Mouse (Mus musculus) ES-Bruce4 (cell line): ENCODE results near the gene Mag. TPM values are rescaled to one million over a fixed set of nuclear protein-coding genes. Genes with fewer than 3 reads are reported as not detected.

Experiments
- H3K27ac ChIP-seq: 2 replicates; pipeline ENCODE4 v1.5.1; 2012; ENCODE audit warnings: low read length, inconsistent platforms; ENCODE audit not compliant: insufficient read depth
- H3K27me3 ChIP-seq: 2 replicates; pipeline ENCODE4 v1.6.1; 2012; ENCODE audit warnings: mild to moderate bottlenecking, low read length, inconsistent platforms; ENCODE audit not compliant: control insufficient read depth, poor library complexity, insufficient read depth, severe bottlenecking
- H3K36me3 ChIP-seq: 2 replicates; pipeline ENCODE4 v1.6.1; 2012; ENCODE audit warnings: inconsistent platforms, mild to moderate bottlenecking, low read length, moderate library complexity; ENCODE audit not compliant: control insufficient read depth, poor library complexity, insufficient read depth, severe bottlenecking
- H3K4me1 ChIP-seq: one replicate; pipeline ENCODE4 v1.8.1; 2011; ENCODE audit warnings: low read length; ENCODE audit not compliant: control insufficient read depth, insufficient read depth
- H3K4me3 ChIP-seq: 2 replicates; pipeline ENCODE4 v1.5.1; 2011; ENCODE audit warnings: low read depth, mild to moderate bottlenecking, low read length
- H3K9ac ChIP-seq: 2 replicates; pipeline ENCODE4 v1.6.1; 2012; ENCODE audit warnings: low read depth, mild to moderate bottlenecking, inconsistent platforms; ENCODE audit not compliant: poor library complexity, severe bottlenecking
- H3K9me3 ChIP-seq: replicated peaks from 2 replicates; pipeline ENCODE4 v1.6.1; 2012; ENCODE audit warnings: mild to moderate bottlenecking, low read length, inconsistent platforms; ENCODE audit not compliant: control insufficient read depth, poor library complexity, insufficient read depth, severe bottlenecking
- CTCF ChIP-seq: IDR thresholded peaks from one replicate; pipeline ENCODE4 v1.8.1; 2011; ENCODE audit warnings: low read depth, low read length
- EP300 ChIP-seq: IDR thresholded peaks from 2 replicates; pipeline ENCODE4 v1.6.1; 2011; ENCODE audit warnings: low read depth, low read length; ENCODE audit not compliant: insufficient read depth
- POLR2A ChIP-seq: IDR thresholded peaks from one replicate; pipeline ENCODE4 v1.8.1; 2011; ENCODE audit warnings: low read length; ENCODE audit not compliant: insufficient read depth
- polyA plus RNA-seq: library from polyadenylated mRNA; stranded (reverse); fragments of >200 nt; gene quantifications from 2 replicates; pipeline ENCODE4 v1.2.4, GENCODE M21; 2011; ENCODE audit warnings: low read depth; ENCODE audit not compliant: missing spikeins, insufficient read depth, insufficient read length

Gene Mag
- polyA plus RNA-seq, 1 experiment, result 0.85 TPM

DNA sequence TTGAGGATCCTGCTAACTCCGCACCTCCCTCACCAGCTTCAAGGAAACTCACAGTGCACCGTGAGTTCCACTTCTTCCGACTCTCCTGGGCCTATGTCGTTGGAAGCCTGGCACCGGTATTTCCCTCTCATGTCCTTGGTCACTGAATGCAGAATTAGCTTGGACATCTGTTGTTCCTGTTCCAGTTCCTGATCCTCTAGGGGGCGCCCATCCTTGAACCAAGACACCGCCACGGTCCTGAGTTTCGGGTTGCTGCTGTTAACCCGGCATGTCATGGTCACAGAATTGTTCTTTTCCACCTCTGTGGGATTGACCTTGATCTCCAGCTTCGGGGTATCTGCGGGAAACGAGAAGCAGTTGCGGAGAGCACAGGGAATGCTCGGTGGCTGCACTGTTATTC, 41.6 kb downstream of the Mag start:
- no peak overlapping the region for H3K9ac ChIP-seq
- H3K27me3 ChIP-seq, result no peaks in the 10 kb centered on the region
- peaks cover 2% of the 10 kb centered on the region for H3K4me1 ChIP-seq
- TF ChIP-seq POLR2A, result no peak
- TF ChIP-seq CTCF, result peak; percentile 79
- TF ChIP-seq EP300, result no peak
- H3K9me3 ChIP-seq, result no peaks in the 10 kb centered on the region
- H3K4me3 ChIP-seq, result peak overlapping the region; percentile 37
- no peaks in the 10 kb centered on the region for H3K36me3 ChIP-seq
- H3K27ac ChIP-seq, result no peak overlapping the region

DNA sequence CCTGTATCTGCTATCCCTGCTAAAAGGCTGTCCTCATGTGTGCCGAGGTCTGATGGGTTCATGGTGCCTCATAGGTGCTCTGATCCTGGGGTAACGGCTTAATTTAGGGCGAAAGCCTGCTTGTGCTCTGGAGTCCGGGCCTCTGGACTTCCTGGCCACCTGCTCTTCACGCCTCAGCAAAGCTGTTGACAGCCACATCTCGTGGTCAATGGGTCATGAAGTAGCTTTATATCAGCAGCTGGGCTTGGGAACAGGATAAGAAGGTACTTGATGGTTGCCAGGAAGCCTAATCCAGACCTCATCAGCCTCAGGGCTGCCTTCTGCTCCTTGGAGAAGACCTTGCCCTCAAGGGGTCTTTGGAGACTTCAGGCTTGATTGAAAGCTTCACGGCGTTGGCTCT, 51.3 kb downstream of the Mag start:
- H3K27me3 ChIP-seq, result no peaks in the 10 kb centered on the region
- TF ChIP-seq EP300 (no peak), CTCF (no peak), POLR2A (no peak)
- no peaks in the 10 kb centered on the region for H3K4me1 ChIP-seq
- H3K9me3 ChIP-seq, result no peaks in the 10 kb centered on the region
- H3K27ac ChIP-seq, result no peak overlapping the region
- no peaks in the 10 kb centered on the region for H3K36me3 ChIP-seq
- no peak overlapping the region for H3K9ac ChIP-seq
- H3K4me3 ChIP-seq, result no peak overlapping the region

DNA sequence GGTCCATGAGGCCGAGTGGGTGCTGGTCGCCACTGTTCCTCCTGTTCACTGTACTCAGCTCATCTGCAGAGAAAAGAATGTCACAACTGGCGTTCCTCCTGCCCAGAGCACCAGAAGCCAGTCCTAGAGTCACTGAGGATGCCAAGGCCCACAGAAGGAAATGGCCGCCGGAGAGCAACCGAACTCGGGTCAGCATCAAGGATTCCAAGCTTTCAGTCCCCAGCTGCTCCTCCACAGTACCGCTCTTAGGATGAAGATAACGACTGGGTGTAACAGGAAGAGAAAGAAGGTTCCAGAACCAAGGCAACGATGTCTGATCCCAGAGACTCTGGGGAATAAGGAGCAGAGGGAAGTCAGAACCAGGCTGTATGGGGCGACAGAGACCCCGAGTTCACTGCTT, 53.2 kb downstream of the Mag start, which contains the start of gene Ffar1:
Gene Ffar1 (minus strand): TSS at position 101 of the 400 bp plus-strand sequence.
- no peaks in the 10 kb centered on the region for H3K36me3 ChIP-seq
- no peak within 1 kb of the TSS for H3K27ac ChIP-seq
- no peak for TF ChIP-seq CTCF
- no peak for TF ChIP-seq POLR2A
- no peak for TF ChIP-seq EP300
- H3K4me1 ChIP-seq, result no peaks in the 10 kb centered on the region
- H3K9me3 ChIP-seq, result no peaks in the 10 kb centered on the region
- H3K4me3 ChIP-seq, result peak within 1 kb of the TSS; percentile 7; the same call in 1 of the 2 replicates
- no peaks in the 10 kb centered on the region for H3K27me3 ChIP-seq
- no peak within 1 kb of the TSS for H3K9ac ChIP-seq

DNA sequence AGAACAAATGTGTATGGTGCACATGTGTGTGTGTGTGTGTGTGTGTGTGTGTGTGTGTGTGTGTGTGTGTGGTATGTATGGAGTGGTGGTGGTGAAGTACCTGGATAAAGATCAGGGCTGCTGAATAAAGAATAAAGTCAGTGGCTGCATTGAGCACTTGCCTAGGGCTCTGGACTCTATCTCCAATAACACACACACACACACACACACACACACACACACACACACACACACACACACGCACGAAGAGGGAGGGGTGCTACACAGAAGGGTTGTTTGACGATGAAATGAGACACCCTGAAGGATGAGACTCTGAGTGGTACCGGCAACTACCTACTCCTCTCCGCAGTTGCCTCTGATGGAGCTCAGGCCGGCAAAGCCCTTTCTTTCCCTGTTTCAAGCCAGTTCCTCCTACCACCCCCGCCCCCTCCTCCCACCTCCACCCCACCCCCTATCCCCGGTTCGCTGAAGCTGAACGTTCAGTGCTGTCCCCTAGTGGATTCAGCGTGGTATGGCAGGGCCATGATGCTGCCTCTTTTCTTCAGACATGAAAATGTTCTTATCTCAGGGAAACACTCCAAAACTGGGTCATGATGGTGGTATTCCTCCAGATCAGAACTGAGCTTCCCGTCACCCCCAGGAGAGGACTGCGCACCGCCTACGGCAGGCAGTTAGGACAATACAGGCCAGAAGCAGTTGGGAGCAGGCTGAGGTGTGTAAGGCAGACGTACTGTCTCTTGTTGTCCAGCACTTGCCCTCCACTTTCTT, 54.9 kb downstream of the Mag start:
- Histone ChIP-seq H3K9me3 (no peaks in the 10 kb centered on the region), H3K4me3 (peak overlapping the region; percentile 10), H3K4me1 (no peaks in the 10 kb centered on the region), H3K27me3 (no peaks in the 10 kb centered on the region), H3K36me3 (no peaks in the 10 kb centered on the region), H3K27ac (no peak overlapping the region), H3K9ac (no peak overlapping the region)
- TF ChIP-seq POLR2A (no peak), CTCF (peak; percentile 71)

DNA sequence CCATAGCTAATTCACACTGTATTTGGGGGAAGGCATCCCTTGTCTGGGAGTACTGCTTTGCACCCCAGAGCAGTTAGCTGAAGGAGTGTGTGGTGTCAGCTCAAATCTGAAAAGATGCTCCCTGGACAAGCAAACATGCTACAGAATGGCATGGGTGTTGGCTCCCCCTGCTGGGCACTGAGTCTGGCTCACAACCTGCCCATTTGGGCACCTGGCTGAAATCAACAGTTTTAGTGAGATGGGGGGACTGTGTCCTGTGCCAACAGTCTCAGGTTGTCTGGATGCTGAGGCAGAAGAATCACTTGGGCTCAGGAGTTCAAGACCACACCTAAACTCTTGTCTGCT, 55.4 kb downstream of the Mag start:
- TF ChIP-seq CTCF (peak; percentile 89), EP300 (no peak)
- Histone ChIP-seq H3K9me3 (no peaks in the 10 kb centered on the region), H3K9ac (no peak overlapping the region), H3K4me3 (no peak overlapping the region), H3K27ac (no peak overlapping the region), H3K36me3 (no peaks in the 10 kb centered on the region), H3K4me1 (no peaks in the 10 kb centered on the region), H3K27me3 (no peaks in the 10 kb centered on the region)

DNA sequence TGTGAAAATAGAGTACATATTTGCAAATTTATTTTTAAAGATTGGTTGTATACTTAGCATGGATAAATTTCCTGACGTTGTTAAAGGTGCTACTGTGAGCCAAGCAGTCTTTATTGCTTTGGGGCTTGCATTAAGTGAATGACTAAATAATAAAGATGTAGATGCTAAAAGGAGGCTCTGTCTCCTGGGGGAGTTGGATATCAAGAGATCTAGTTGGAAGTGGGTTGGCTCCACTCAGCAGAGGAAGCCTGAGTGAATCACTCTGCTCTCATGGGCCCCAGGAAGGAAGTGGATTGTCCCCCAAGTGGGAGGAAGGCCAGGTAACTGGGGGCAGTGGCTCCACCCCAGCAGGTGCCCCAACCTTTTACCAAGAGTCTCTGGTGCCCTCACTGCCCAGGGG, 56.9 kb downstream of the Mag start:
- TF ChIP-seq POLR2A (no peak), CTCF (no peak), EP300 (no peak)
- Histone ChIP-seq H3K4me1 (no peaks in the 10 kb centered on the region), H3K27me3 (no peaks in the 10 kb centered on the region), H3K27ac (no peak overlapping the region), H3K4me3 (no peak overlapping the region), H3K9me3 (no peaks in the 10 kb centered on the region), H3K9ac (no peak overlapping the region), H3K36me3 (no peaks in the 10 kb centered on the region)
